Mouse (Mus musculus) fibroblast of lung, adult 2 months (primary cell): ENCODE results near the gene Kcnq1.

Experiments used
- DNase-seq: peaks from one replicate; pipeline ENCODE4 v3.0.0-alpha.2; 2011; ENCODE audit warnings: low read depth

Kcnq1 gene

DNA sequence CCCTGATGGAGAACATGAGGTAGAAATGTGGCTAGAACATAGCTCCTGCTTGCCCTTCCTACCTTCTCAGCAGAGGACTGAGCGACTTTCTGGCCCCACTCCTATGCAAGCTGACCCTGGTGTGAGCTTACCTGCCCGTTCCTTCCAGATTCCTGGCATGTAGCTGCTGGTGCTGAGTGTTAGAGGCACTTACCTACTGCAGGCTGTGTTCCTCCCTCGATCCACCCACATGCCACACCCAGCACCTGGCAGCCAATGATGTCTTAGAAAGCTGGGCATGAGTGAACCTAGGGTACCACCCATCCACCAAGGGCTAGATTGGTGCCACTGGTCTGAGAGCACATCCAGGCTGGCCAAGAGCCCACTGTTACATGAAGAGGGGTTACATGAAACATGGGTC is 12.3 kb upstream of the Kcnq1 start:
- DNase-seq: no peak

DNA sequence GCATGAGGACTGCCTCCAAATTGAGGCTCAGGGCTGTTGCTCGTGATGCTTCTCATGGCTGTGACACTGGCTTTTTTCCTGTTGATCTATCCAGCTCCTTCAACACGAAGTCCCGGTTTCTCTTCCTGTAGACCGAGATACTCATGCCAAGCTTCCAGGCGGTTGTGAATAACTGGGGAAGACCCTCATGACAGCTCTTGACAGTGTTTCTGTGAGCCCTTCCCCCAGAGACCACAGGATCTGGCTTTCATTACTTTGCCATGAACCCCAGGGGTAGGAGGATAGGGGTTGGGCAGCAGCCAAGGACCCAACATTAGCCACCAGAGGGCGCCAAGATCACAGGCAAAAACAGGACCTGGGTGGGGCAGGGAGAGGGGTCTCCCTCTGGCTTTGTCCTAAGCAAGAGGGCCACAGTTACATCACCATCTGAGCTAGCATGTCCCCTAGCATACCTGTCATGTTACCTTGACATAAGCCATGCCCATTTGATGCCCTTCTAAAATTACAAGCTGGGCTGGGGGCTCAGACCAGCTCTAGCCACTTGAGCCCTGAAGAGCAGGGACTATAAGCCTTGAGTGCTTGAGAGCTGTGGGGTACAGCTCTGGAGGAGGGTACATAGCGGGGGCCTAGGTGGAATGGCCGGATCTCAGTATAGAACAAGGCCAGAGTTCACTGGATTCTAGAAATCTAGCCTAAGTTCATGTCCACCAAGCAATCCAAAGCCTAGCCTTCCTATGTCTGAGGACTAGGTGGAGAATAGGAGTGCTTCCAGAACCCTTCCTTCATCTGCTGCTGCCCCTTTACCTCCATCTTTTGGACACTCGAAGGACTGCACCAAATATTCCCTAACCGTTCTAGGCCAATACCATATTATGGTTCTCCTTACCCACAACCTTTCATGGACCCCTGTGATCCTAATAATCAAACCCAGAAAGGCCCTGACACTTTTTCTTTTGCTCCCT is 11.3 kb upstream of the Kcnq1 start, which contains the start of gene Trpm5:
Gene Trpm5 (minus strand): TSS at position 51 of the 962 bp plus-strand sequence.
- DNase-seq: no peak

DNA sequence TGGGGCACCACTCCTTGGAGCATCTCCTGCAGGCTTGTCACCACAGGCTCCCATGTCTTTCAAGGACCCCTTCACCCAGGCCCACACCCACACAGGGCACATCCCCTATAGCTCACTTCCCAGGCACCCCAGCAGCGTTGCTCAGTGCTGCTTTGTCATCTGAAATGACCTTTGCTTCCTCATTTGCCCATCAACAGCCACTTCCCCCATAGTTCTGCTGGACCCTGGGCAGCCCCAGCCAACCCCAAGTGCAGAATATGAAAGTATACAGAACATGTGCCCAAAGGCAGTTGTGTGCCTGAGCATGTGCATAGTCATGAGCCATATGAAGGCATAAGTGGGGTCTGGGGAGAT is 10.6 kb upstream of the Kcnq1 start:
- no peak for DNase-seq

DNA sequence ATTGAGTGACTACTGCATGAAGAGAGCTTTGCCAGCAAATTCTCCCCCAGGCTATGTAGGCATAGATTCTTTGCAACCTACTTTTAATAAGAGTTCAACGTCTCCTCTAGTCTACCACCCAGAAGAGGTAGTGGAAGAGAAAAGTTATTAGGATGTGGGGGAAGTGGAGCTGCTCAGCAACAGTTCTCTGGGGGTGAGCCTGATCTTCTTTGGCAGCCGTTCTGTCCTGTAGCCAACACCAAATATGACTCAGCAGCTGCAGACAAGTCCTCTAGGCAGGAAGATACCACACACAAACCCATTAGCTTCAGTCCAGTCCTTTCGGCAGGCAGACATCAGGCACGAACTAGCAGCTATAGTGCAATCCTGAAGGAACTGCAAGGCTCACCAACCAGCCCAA is 5.4 kb upstream of the Kcnq1 start:
- no peak for DNase-seq

DNA sequence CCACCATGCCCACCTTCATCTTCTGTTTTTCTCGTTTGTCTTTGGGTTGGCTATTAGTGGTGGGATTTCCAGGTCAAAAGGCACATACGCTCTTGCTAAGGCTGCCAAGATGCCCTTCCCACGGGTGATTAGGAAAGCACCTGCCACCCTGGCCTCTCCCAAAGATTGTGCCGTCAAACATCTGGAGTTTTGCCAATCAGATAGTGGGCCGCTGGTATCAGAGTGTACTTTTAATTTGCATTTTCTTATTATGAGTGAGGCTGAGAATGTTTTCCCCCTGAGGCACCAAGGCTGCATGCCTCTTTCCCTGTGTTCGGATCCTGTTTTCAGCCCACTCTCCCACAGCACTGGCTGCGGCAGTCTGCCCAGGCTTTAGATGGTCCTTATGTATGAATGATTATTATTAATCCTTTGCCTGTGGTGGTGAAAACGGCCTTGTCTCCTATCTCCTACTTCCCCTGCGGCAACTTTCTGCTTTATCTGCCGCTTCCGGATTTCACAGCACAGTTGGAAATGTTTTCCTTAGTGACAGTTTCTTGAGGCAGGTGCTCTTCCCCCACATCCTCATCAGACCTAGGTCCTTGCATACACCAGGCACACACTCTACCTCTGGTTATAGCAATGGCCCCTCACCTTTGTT is 784 bp upstream of the Kcnq1 start:
- DNase-seq: no peak

DNA sequence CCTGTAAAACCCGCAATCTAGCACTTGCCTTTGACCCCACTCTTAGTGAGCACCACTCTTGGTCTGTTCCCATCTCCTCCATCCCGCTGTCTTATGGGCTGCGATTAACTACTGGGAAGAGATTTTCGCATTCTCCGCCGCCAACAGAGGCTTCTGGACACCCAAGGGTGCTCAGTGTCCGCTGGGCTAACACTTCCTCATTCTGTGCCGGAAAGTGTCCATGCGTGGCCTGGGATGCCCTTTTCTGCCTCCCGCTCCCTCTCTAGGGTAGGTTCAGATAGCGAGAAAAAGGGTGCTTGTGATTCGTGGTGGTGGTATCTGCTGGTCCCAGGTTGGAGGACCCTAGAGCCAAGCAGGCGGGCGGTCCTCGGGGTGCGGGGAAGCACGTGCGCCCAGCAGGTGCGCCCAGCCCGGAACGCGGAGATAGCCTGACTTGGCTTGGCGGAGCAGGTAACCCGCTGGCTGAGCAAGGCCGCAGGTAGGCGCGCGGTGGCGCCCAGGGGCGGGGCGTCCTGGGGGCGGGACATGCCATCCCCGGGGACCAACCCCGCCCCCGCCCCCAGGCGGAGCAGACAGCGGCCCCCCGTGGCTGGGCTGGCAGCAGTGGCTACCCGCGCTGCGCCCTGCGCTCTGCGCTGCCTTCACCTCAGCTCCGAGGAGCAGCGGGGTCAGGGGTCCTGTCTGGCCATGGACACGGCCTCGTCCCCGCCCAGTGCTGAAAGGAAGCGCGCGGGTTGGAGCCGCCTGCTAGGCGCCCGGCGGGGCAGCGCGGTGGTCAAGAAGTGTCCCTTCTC is 707 bp downstream of the Kcnq1 start:
- DNase-seq: no peak

DNA sequence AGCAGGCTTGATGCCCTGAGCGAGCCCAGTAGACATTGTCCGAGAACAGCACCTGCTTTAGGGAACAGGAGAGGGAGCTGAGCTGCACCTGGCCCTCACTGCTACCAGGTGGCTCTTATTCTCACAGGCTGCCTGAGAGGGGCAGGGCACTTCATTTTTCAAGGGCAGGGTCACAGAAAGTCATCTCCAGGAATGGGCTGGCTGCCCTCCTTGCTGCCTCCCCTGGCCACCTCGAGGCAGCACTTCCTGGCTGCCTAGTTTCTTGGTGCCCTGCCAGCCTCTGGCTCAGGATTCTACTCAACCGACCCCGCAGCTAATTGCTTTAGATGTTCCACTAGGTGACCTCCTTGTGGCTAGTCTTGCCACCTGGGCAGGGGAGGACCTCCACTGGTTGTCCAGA is 2.0 kb downstream of the Kcnq1 start:
- DNase-seq: no peak

DNA sequence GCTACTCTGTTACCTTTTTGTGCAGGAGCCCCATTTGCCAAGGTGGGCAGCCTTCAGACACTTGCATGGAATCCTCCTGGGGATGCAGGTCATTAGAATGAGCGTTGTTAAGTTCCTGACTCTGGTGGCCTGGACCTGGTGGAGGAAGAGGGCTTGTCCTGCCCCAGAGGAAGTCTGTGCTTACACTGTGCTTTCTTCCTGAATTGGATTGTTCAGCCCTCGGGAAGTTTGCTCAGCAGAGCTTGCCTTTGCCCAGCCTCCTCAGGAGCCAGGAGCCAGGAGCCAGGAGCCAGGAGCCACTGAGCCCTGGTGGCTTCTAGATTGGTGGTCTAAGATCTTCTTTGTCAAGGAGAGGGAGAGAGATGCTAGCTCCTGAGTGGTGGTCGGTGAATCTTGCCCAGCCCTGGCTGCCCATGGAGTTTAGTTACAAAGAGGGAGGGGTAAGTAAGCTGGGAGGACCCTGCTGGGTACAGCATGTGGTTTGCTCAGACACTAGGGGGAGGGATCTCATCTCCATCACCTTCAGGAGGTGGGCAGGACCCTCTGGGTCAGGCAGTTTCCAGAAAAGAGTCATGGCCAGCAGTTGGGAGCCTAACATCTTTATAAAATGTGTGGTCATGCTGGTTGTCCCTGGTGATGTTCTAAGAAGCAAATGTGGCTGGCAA is 3.0 kb downstream of the Kcnq1 start:
- DNase-seq: no peak

DNA sequence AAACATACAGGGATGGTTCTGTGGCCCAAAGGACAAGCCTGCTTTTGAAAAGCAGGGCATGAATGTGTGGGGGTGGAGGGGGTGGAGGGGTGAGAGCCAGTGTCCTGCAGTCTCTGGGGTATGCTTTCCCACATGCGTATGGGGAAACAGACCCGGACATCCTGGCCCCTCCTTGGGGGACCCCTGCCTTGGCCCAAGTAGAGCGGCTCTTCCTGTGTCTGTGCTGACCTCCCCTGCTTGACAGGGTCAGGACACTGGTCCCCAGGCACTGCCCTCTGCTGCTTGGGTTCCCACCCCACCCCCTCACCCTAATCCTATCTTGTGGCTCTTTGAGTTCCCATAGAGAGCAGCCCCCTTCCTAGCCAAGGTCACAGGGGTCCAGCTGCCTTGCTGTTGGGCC is 3.5 kb downstream of the Kcnq1 start:
- DNase-seq: no peak

DNA sequence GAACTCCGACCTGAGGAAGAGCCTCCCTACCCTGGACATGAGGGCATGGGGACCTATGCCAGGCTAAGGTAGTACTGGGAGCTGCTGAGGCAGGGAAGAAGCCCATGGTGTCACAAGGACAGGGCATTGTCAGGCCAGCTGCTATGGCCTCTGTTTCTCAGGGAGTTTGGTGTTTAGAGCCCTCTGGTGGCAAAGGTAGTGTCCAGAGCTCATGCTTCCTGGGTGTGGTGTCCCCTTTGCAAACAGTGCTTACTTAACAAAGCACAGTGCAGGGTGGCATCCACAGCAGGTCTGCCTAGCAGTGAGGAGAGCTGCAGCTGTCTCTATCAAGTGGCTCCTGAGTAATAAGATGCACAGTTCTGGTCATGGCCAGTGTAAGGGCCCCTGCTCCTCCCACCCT is 4.6 kb downstream of the Kcnq1 start:
- DNase-seq: no peak

DNA sequence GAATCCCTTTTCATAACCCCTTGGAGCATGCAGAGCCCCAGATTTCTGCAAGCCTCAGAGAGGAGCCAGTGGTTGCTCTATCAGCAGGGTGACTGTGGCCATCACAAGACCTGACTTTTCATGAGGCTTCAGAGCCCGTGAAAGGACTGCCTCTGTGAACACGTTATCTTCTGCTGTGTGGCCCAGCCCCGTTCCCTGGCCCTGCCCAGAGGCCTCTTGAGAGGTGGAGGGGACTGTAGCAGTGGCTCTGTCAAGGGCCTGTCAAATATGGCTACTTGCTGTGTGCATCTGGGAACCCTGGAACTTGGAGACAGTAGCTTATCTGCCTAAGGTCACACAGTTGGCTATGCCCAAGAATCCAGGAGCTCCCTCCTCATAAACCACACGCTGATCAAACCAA is 5.6 kb downstream of the Kcnq1 start:
- no peak for DNase-seq

DNA sequence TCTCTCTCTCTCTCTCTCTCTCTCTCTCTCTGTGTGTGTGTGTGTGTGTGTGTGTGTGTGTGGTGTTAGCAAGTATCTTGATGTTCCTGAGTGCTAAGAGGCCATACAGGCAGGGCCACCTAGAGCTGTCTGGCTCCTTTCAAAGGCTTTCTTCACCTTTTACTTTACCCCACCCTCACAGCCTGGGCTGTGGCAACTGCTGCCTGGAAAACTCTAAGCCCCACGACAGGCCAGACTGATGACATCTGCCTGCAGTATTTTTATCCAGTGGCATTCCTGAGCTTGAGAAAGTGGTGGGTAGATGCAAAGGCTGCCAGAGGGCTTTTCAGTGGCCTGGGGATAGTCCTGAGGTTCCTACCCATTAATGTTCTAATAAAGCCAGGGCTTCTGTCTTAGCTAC is 6.2 kb downstream of the Kcnq1 start:
- no peak for DNase-seq

DNA sequence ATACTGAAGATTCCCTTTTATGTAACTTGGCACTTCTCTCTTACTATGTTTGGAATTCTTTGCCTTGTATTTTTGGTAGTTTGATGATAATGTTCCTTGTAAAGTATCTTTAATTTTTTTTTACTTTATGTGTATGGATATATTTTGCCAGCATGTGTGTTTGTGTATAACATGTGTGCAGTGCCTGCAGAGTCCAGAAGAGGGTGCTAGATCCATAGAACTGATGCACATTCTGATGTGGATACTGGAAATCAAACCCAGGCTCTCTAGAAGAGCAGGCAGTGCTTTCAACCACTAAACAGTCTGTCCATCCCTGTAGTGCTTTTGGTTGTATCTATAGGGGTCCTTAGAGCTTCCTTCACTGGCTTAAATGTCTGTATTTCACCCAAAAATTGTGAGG is 8.6 kb downstream of the Kcnq1 start:
- DNase-seq: no peak

DNA sequence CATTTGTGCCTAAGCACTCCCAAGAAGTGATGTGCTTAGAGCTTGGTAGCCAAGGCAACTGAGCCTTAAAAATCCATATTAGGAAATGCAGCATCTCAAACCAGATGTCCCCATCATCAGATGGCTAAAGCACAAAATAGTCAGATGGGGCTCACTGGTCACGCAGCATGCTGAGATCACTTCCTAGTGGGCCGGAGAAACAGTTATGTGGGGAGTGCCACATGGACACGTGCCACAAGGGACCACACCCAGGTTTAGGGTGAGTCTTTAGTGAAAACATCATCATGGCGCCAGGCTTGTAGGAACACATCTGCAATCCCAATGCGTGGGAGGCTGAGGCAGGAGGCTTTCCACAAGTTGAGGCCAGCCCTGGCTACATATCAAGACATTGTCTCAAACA is 10.4 kb downstream of the Kcnq1 start:
- no peak for DNase-seq

DNA sequence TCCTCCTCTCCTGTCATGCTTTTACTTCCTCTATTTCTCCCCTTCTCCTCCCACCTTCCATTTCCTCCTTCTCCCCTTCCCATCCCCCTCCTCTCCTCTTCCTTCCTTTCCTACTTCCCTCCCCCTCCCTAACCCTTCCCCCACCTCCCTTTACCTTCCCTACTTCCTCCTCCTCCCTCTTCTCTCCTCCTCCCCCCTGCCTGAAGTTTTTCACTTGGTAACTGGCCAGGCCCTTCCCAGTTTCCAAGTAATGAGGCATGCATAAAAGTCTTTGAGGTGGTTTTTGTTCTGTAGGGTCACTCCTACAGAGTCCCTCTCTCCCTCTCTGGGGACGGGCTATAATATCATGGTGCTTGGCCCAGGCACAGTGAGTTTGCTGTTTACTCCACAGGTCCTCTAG is 13.2 kb downstream of the Kcnq1 start:
- DNase-seq: no peak

DNA sequence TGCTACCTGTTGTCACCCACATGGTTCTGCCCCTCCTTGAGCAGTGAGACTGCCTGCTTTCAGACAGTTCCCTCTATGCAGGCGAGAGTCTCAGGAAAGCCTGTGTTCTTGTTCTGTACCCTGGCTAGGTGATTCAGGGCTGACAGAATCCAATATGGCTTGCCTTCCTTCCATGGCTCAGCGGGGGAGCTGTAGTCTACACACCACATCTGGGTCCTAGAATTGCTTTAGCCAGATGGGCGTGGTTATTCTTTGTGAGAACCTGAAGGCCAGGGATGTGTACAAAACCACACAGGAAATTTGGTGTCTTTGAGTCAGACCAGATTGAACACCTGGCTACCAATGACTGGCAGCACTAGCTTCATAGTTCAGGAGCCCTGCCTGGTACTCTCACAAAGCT is 13.7 kb downstream of the Kcnq1 start:
- DNase-seq: no peak

DNA sequence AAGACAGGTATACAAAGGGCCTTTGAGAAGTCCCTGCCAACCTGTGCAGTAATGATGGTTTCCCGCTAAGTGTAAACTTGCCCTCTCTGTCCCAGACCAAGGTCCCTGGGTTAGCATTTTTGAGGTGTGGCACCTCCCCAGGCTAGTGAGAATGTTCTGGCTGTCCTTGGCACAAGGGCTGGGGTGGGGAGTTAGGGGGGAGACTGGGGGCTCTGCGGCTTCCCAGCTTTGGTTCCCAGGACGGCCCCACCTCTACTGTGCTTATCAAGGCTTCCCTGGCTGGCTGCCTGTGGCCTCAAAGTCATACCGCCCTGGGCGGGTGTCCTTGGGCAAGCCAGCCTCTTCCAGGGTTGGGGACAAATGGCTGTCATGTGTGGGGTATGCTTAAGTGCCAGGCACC is 16.0 kb downstream of the Kcnq1 start:
- no peak for DNase-seq

DNA sequence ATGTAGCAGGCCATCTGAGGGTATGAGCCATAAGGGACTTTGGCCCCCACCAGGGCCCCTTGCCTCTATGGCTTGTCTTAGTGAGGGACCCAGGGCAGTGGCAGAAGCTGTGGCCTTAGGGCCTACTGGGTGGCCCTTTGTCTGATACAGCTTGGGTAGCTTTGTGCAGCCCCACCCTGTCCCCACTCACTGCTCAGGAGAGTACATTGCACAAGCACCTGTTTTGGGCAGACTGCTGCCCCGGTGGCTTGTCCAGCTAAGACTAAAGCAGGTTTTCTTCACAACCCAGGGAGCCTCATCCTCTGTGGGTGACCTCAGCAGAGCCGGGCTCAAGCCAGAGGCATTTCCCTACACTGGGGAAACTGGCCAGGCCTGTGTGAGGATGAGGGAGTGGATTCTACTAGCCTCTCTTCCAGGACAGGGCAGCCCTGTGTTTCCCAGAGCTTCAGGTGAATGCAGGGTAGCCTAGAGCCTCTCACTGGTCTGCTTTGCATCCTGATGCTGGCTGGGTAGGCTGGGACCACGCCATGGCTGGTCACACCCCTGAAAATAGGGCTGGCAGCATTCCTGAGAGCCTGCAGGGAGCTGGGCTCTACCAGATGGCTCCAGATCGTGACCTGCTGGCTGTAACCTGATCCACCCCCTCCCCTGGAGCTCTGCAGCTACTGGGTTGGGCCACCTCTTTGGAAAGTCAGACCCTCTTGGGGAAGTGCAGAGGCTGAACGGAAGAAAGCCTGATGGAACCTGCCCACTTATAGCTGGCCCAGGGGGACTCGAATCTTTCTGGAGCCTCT is 17.9 kb downstream of the Kcnq1 start:
- DNase-seq: peak; percentile 54

DNA sequence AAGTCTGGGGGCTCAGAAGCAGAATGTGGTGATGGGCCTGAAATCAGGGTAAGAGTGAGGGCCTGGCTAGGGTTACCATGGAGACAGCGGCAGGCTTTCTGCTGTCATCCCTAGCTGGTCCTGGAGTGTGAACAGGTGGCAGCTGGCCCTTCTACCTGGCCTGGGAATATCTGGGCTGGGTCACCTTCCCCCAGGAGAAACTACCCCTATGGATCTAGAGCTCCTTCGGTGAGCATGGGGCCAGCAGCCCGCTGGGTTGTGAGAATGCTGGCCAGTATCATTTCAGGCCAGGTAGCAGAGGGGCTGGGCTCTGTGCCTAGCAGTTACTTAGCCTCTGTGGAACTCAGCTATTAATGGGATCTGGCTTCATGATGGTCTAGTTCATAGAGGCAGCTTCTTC is 18.7 kb downstream of the Kcnq1 start:
- DNase-seq: no peak

DNA sequence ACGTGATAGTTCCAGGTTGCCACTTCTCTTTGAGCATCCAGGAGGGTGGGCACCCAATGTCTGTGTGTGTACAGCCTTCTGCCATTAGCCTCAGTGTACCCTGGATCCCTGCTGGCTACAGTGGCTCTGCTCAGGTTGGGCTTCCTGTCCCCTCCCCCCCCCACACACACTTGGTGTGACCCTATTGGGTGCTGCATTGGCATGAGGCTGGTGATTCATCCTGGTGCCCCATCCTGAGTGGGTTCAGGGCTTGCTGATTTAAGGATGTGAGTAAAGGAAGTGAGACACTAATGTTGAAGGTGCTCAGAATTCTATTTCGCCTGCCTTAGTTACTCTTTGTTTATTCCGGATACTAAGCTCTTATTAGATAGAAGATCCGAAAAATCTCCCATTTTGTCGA is 26.7 kb downstream of the Kcnq1 start:
- no peak for DNase-seq

DNA sequence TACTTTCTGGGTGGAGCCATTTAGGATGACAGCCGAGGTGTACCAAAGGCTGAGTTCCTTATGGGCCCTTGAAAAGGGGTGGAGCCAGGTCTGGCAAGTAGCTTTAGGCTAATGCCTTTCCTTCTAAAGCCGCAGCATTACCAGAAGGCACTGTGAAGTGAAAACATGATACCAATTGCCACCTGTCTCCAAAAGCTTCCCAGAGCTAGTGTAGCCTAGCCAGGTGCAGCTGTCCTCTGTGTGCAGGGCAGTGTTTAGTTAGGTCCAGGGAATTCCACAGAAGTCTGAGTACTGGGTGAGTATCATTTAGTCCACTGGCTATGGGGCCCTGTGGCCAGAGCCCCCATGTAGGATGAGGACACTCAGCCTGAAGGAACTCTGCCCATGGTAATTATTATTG is 30.0 kb downstream of the Kcnq1 start:
- no peak for DNase-seq

DNA sequence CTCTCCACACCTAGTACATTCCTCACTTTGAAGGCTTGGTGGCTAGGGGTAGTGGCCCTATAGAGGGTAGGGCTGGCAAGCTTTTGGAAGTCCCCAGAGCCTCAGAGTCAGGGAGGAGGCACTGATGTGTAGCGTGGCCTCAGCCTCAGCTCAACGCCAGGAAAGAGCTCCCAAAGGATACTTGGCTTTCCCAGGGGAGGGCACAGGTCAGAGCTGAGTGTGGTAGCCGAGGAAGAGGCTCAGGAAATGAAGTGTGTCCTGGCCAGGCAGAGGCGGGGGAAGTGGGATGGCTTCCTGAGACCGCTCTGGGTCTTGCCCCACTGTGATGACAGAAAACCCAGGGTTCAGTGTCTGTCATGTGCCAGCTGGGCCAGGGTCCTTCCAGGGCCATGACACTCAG is 30.4 kb downstream of the Kcnq1 start:
- DNase-seq: no peak
